Mouse (Mus musculus): ENCODE results near the gene Rhag. TPM values are rescaled to one million over a fixed set of nuclear protein-coding genes. Genes with fewer than 3 reads are reported as not detected.

The Rhag gene
- polyA plus RNA-seq (2014; fragmentation: Nextera tagmentation; extraction: Ambion mirVana): 0.42 and 0.55 TPM in 2 replicates

- ATAC-seq (ENCODE audit: low read depth) (no peak), DNase-seq (ENCODE audit: low spot score) (no peak)
- H3K27me3 ChIP-seq (replicated peaks; ENCODE audit: control insufficient read depth, insufficient read depth, low read length): no peaks in the 10 kb centered on the region
- no peak within 1 kb of the TSS for H3K27ac ChIP-seq (replicated peaks; ENCODE audit: low read depth, low read length)
- WGBS: 48% methylated on average over 1 of the region's 1 CpGs
- H3K36me3 ChIP-seq (ENCODE audit: control insufficient read depth, insufficient read depth, low read length): no peaks in the 10 kb centered on the region
- H3K4me1 ChIP-seq (ENCODE audit: control insufficient read depth, insufficient read depth, low read length): no peaks in the 10 kb centered on the region
- H3K9ac ChIP-seq (ENCODE audit: low read depth, low read length): no peak within 1 kb of the TSS
- no peak within 1 kb of the TSS for H3K4me2 ChIP-seq (ENCODE audit: low read depth, low read length)
- no peaks in the 10 kb centered on the region for H3K9me3 ChIP-seq (ENCODE audit: control insufficient read depth, low read length)
- H3K4me3 ChIP-seq (ENCODE audit: low read depth, low read length): no peak within 1 kb of the TSS
Measured at GRCm38 (mm10) chr17:40810934-40811333, at the start of gene Rhag. TSS of gene Rhag (plus strand) at chr17:40811126.

GRCm38 (mm10) chr17:40763662-40764061 lies 47.3 kb upstream of the Rhag start:
- Histone ChIP-seq H3K27me3 (replicated peaks; ENCODE audit: control insufficient read depth, insufficient read depth, low read length) (no peaks in the 10 kb centered on the region), H3K4me2 (ENCODE audit: low read depth, low read length) (no peak overlapping the region), H3K4me3 (ENCODE audit: low read depth, low read length) (no peak overlapping the region), H3K9me3 (ENCODE audit: control insufficient read depth, low read length) (no peaks in the 10 kb centered on the region), H3K9ac (ENCODE audit: low read depth, low read length) (no peak overlapping the region), H3K36me3 (ENCODE audit: control insufficient read depth, insufficient read depth, low read length) (no peaks in the 10 kb centered on the region), H3K4me1 (ENCODE audit: control insufficient read depth, insufficient read depth, low read length) (no peaks in the 10 kb centered on the region), H3K27ac (replicated peaks; ENCODE audit: low read depth, low read length) (no peak overlapping the region)
- DNase-seq (ENCODE audit: low spot score) (no peak), ATAC-seq (ENCODE audit: low read depth) (no peak)
- 76% methylated on average over 4 of the region's 4 CpGs for whole genome bisulfite sequencing

- no peaks in the 10 kb centered on the region for H3K9me3 ChIP-seq (ENCODE audit: control insufficient read depth, low read length)
- WGBS: 73% methylated on average over 1 of the region's 1 CpGs
- DNase-seq (ENCODE audit: low spot score) (no peak), ATAC-seq (ENCODE audit: low read depth) (no peak)
- H3K27me3 ChIP-seq (replicated peaks; ENCODE audit: control insufficient read depth, insufficient read depth, low read length): no peaks in the 10 kb centered on the region
- no peaks in the 10 kb centered on the region for H3K36me3 ChIP-seq (ENCODE audit: control insufficient read depth, insufficient read depth, low read length)
- no peaks in the 10 kb centered on the region for H3K4me1 ChIP-seq (ENCODE audit: control insufficient read depth, insufficient read depth, low read length)
- no peak overlapping the region for H3K4me3 ChIP-seq (ENCODE audit: low read depth, low read length)
- H3K9ac ChIP-seq (ENCODE audit: low read depth, low read length): no peak overlapping the region
- no peak overlapping the region for H3K4me2 ChIP-seq (ENCODE audit: low read depth, low read length)
- H3K27ac ChIP-seq (replicated peaks; ENCODE audit: low read depth, low read length): no peak overlapping the region
Measured at GRCm38 (mm10) chr17:40767120-40767519, 43.8 kb upstream of the Rhag start.

- no peaks in the 10 kb centered on the region for H3K9me3 ChIP-seq (ENCODE audit: control insufficient read depth, low read length)
- no peak overlapping the region for H3K9ac ChIP-seq (ENCODE audit: low read depth, low read length)
- no peaks in the 10 kb centered on the region for H3K4me1 ChIP-seq (ENCODE audit: control insufficient read depth, insufficient read depth, low read length)
- no peak overlapping the region for H3K27ac ChIP-seq (replicated peaks; ENCODE audit: low read depth, low read length)
- H3K4me3 ChIP-seq (ENCODE audit: low read depth, low read length): no peak overlapping the region
- H3K27me3 ChIP-seq (replicated peaks; ENCODE audit: control insufficient read depth, insufficient read depth, low read length): no peaks in the 10 kb centered on the region
- no peak for DNase-seq (ENCODE audit: low spot score)
- ATAC-seq (ENCODE audit: low read depth): no peak
- no peaks in the 10 kb centered on the region for H3K36me3 ChIP-seq (ENCODE audit: control insufficient read depth, insufficient read depth, low read length)
- no peak overlapping the region for H3K4me2 ChIP-seq (ENCODE audit: low read depth, low read length)
Measured at GRCm38 (mm10) chr17:40789877-40790276, 21.0 kb upstream of the Rhag start.

- peak; percentile 33 for DNase-seq (ENCODE audit: low spot score)
- Histone ChIP-seq H3K27me3 (replicated peaks; ENCODE audit: control insufficient read depth, insufficient read depth, low read length) (no peaks in the 10 kb centered on the region), H3K36me3 (ENCODE audit: control insufficient read depth, insufficient read depth, low read length) (no peaks in the 10 kb centered on the region), H3K27ac (replicated peaks; ENCODE audit: low read depth, low read length) (no peak overlapping the region), H3K4me1 (ENCODE audit: control insufficient read depth, insufficient read depth, low read length) (no peaks in the 10 kb centered on the region), H3K9ac (ENCODE audit: low read depth, low read length) (no peak overlapping the region), H3K4me3 (ENCODE audit: low read depth, low read length) (no peak overlapping the region), H3K9me3 (ENCODE audit: control insufficient read depth, low read length) (no peaks in the 10 kb centered on the region), H3K4me2 (ENCODE audit: low read depth, low read length) (no peak overlapping the region)
- ATAC-seq (ENCODE audit: low read depth): peak; percentile 30; the same call in 1 of the 2 replicates
- 47% methylated on average over 20 of the region's 20 CpGs for WGBS
Measured at GRCm38 (mm10) chr17:40793921-40794854, 16.7 kb upstream of the Rhag start.

GRCm38 (mm10) chr17:40802707-40803340 lies 8.1 kb upstream of the Rhag start:
- Histone ChIP-seq H3K4me1 (ENCODE audit: control insufficient read depth, insufficient read depth, low read length) (no peaks in the 10 kb centered on the region), H3K27me3 (replicated peaks; ENCODE audit: control insufficient read depth, insufficient read depth, low read length) (no peaks in the 10 kb centered on the region), H3K27ac (replicated peaks; ENCODE audit: low read depth, low read length) (no peak overlapping the region), H3K4me2 (ENCODE audit: low read depth, low read length) (no peak overlapping the region), H3K36me3 (ENCODE audit: control insufficient read depth, insufficient read depth, low read length) (no peaks in the 10 kb centered on the region), H3K4me3 (ENCODE audit: low read depth, low read length) (no peak overlapping the region), H3K9ac (ENCODE audit: low read depth, low read length) (no peak overlapping the region), H3K9me3 (ENCODE audit: control insufficient read depth, low read length) (no peaks in the 10 kb centered on the region)
- WGBS: 76% methylated on average over 3 of the region's 3 CpGs
- DNase-seq (ENCODE audit: low spot score): peak; percentile 47
- ATAC-seq (ENCODE audit: low read depth): peak; percentile 77

- ATAC-seq (ENCODE audit: low read depth) (no peak), DNase-seq (ENCODE audit: low spot score) (peak; percentile 10)
- no peaks in the 10 kb centered on the region for H3K36me3 ChIP-seq (ENCODE audit: control insufficient read depth, insufficient read depth, low read length)
- no peak overlapping the region for H3K4me3 ChIP-seq (ENCODE audit: low read depth, low read length)
- H3K4me1 ChIP-seq (ENCODE audit: control insufficient read depth, insufficient read depth, low read length): no peaks in the 10 kb centered on the region
- H3K27ac ChIP-seq (replicated peaks; ENCODE audit: low read depth, low read length): no peak overlapping the region
- no peak overlapping the region for H3K9ac ChIP-seq (ENCODE audit: low read depth, low read length)
- no peaks in the 10 kb centered on the region for H3K27me3 ChIP-seq (replicated peaks; ENCODE audit: control insufficient read depth, insufficient read depth, low read length)
- H3K4me2 ChIP-seq (ENCODE audit: low read depth, low read length): no peak overlapping the region
- WGBS: 71% methylated on average over 3 of the region's 3 CpGs
- H3K9me3 ChIP-seq (ENCODE audit: control insufficient read depth, low read length): no peaks in the 10 kb centered on the region
Measured at GRCm38 (mm10) chr17:40806550-40806949, 4.4 kb upstream of the Rhag start.

- 50% methylated on average over 2 of the region's 2 CpGs for WGBS
- Histone ChIP-seq H3K9me3 (ENCODE audit: control insufficient read depth, low read length) (no peaks in the 10 kb centered on the region), H3K27ac (replicated peaks; ENCODE audit: low read depth, low read length) (no peak within 1 kb of the TSS)
Measured at GRCm38 (mm10) chr17:40806953-40807572, 3.9 kb upstream of the Rhag start, which contains the start of gene Crisp2. TSS of gene Crisp2 (minus strand) at chr17:40807003.

More at GRCm38 (mm10) chr17:40806953-40807572, 3.9 kb upstream of the Rhag start, which contains the start of gene Crisp2:
- DNase-seq (ENCODE audit: low spot score) (no peak), ATAC-seq (ENCODE audit: low read depth) (no peak)
- H3K27me3 ChIP-seq (replicated peaks; ENCODE audit: control insufficient read depth, insufficient read depth, low read length): no peaks in the 10 kb centered on the region
- H3K36me3 ChIP-seq (ENCODE audit: control insufficient read depth, insufficient read depth, low read length): no peaks in the 10 kb centered on the region
- H3K4me3 ChIP-seq (ENCODE audit: low read depth, low read length): no peak within 1 kb of the TSS
- no peaks in the 10 kb centered on the region for H3K4me1 ChIP-seq (ENCODE audit: control insufficient read depth, insufficient read depth, low read length)
- no peak within 1 kb of the TSS for H3K9ac ChIP-seq (ENCODE audit: low read depth, low read length)
- H3K4me2 ChIP-seq (ENCODE audit: low read depth, low read length): no peak within 1 kb of the TSS
